Mouse (Mus musculus) G1E (cell line): ENCODE measurements around the gene Cxcl17.

Experiments used
- CTCF ChIP-seq: IDR thresholded peaks from 2 replicates; pipeline ENCODE4 v1.5.1; 2012; ENCODE audit warnings: low read depth, low read length, inconsistent platforms, mixed read lengths
- POLR2AphosphoS5 ChIP-seq: IDR thresholded peaks from 2 replicates; pipeline ENCODE4 v1.6.1; 2012; ENCODE audit warnings: low read depth, low read length, inconsistent platforms; ENCODE audit not compliant: insufficient replicate concordance

GRCm38 (mm10) chr7:25387811-25388440 lies 24.8 kb downstream of the Cxcl17 start:
- TF ChIP-seq CTCF (no peak), POLR2AphosphoS5 (no peak)
